Mouse (Mus musculus): ENCODE results near the gene Ino80b.

DNA sequence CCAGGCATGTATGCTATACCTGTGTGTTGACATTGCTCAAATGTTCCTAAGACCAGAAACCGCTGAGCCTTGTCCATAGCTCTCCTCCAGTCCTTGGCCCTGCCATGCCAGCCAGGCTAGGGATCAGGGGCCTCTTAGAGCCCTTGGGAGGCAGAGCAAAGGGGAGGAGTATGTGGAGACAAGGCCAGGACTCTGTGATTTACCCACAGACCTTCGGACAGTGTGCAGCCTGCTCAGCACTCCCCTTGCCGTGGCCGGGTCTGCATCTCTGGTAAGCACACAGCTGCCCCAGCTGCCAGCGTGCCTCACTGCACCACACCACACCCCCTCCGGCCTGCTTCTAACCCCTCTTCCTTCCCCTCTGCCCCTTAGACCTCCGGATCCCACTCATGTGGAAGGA is 22.0 kb upstream of the Ino80b start:
- no peak for TF ChIP-seq TAL1 (IDR thresholded peaks at IDR 0.05; ENCODE audit: low read length)
- no peak for TF ChIP-seq GATA1 (IDR thresholded peaks at IDR 0.05; ENCODE audit: low read length)

Data from erythroblast, embryonic 14.5 days (primary cell).